Mouse (Mus musculus) lung, embryonic 14.5 days (tissue): ENCODE data around the gene Fgd3. TPM values are rescaled to one million over a fixed set of nuclear protein-coding genes. Genes with fewer than 3 reads are reported as not detected.
A peak's percentile ranks its signal among the peaks of the same experiment; 100 is the strongest.

Source experiments
- ATAC-seq: fragments of 200-750 bp; cut with Nextera tagmentation; 2 replicates; pipeline ENCODE4 v1.8.0; 2017; ENCODE audit warnings: mild to moderate bottlenecking, moderate TSS enrichment, moderate library complexity; ENCODE audit not compliant: insufficient read depth
- DNase-seq: peaks from one replicate; pipeline ENCODE4 v3.0.0-alpha.2; 2015
- H3K27ac ChIP-seq: fragments of 300-500 bp; sonication (generic); 2 replicates; pipeline ENCODE4 v1.5.1; 2014; ENCODE audit warnings: low read depth, mild to moderate bottlenecking, moderate library complexity
- H3K27me3 ChIP-seq: fragments of 300-500 bp; sonication (generic); 2 replicates; pipeline ENCODE4 v1.6.1; 2014; ENCODE audit warnings: low read length, control low read depth; ENCODE audit not compliant: insufficient read depth
- H3K36me3 ChIP-seq: fragments of 300-500 bp; sonication (generic); 2 replicates; pipeline ENCODE4 v1.6.1; 2014; ENCODE audit warnings: control low read depth; ENCODE audit not compliant: insufficient read depth
- H3K4me1 ChIP-seq: fragments of 300-500 bp; sonication (generic); 2 replicates; pipeline ENCODE4 v1.6.1; 2014; ENCODE audit warnings: antibody characterized with exemption, control low read depth; ENCODE audit not compliant: insufficient read depth
- H3K4me2 ChIP-seq: fragments of 300-500 bp; sonication (generic); 2 replicates; pipeline ENCODE4 v1.6.1; 2014; ENCODE audit warnings: mild to moderate bottlenecking
- H3K4me3 ChIP-seq: fragments of 300-500 bp; sonication (generic); 2 replicates; pipeline ENCODE4 v1.5.1; 2014; ENCODE audit warnings: low read depth, low read length
- H3K9ac ChIP-seq: fragments of 300-500 bp; sonication (generic); 2 replicates; pipeline ENCODE4 v1.6.1; 2014
- H3K9me3 ChIP-seq: fragments of 300-500 bp; sonication (generic); 2 replicates; pipeline ENCODE4 v1.6.1; 2016; ENCODE audit warnings: low read depth, low read length, control low read depth
- CTCF ChIP-seq: IDR thresholded peaks from 2 replicates; pipeline ENCODE4 v1.5.1; 2016; ENCODE audit warnings: antibody characterized with exemption, low read depth
- WGBS: fragments of 180-500 bp; shearing (Covaris S2); extraction: QIAGEN DNeasy Blood & Tissue Kit; methylation state at CpG from one replicate; pipeline ENCODE4 v1.1.7; 2014; 5-methylcytosine and 5-hydroxymethylcytosine counted together
- polyA plus RNA-seq: library from polyadenylated mRNA; unstranded; fragments of >200 nt; fragmentation: Nextera tagmentation; extraction: Ambion mirVana; gene quantifications from 2 replicates; pipeline ENCODE4 v1.2.1, GENCODE M21; 2014

The Fgd3 gene
- polyA plus RNA-seq, 1 experiment from 2014 or later, result 0.42 TPM

- DNase-seq, result no peak
- no peaks in the 10 kb centered on the region for H3K27me3 ChIP-seq
- ATAC-seq, result no peak
- H3K4me1 ChIP-seq, result no peaks in the 10 kb centered on the region
- H3K4me3 ChIP-seq, result no peak overlapping the region
- no peak overlapping the region for H3K27ac ChIP-seq
- no peak overlapping the region for H3K4me2 ChIP-seq
- H3K9me3 ChIP-seq, result no peaks in the 10 kb centered on the region
- H3K9ac ChIP-seq, result no peak overlapping the region
- TF ChIP-seq CTCF, result no peak
- no peaks in the 10 kb centered on the region for H3K36me3 ChIP-seq
- WGBS, result 89% methylated on average over 6 of the region's 6 CpGs
Observed at GRCm38 (mm10) chr13:49349836-49350505, 29.9 kb upstream of the Fgd3 start.

GRCm38 (mm10) chr13:49349335-49349734 is 29.2 kb upstream of the Fgd3 start:
- H3K4me2 ChIP-seq, result no peak overlapping the region
- no peaks in the 10 kb centered on the region for H3K9me3 ChIP-seq
- no peaks in the 10 kb centered on the region for H3K4me1 ChIP-seq
- no peak for ATAC-seq
- DNase-seq, result no peak
- no peak overlapping the region for H3K9ac ChIP-seq
- H3K36me3 ChIP-seq, result no peaks in the 10 kb centered on the region
- H3K4me3 ChIP-seq, result no peak overlapping the region
- TF ChIP-seq CTCF, result no peak
- WGBS, result 88% methylated on average over 4 of the region's 4 CpGs
- H3K27ac ChIP-seq, result no peak overlapping the region
- H3K27me3 ChIP-seq, result no peaks in the 10 kb centered on the region

- no peak overlapping the region for H3K4me2 ChIP-seq
- no peaks in the 10 kb centered on the region for H3K36me3 ChIP-seq
- no peak for DNase-seq
- no peaks in the 10 kb centered on the region for H3K27me3 ChIP-seq
- H3K9me3 ChIP-seq, result no peaks in the 10 kb centered on the region
- H3K4me3 ChIP-seq, result no peak overlapping the region
- H3K27ac ChIP-seq, result no peak overlapping the region
- WGBS, result 80% methylated on average over 2 of the region's 2 CpGs
- TF ChIP-seq CTCF, result no peak
- H3K4me1 ChIP-seq, result no peaks in the 10 kb centered on the region
- no peak overlapping the region for H3K9ac ChIP-seq
- no peak for ATAC-seq
Observed at GRCm38 (mm10) chr13:49348522-49348921, 28.4 kb upstream of the Fgd3 start.

GRCm38 (mm10) chr13:49345476-49345875 is 25.4 kb upstream of the Fgd3 start:
- H3K9ac ChIP-seq, result no peak overlapping the region
- no peak for TF ChIP-seq CTCF
- H3K9me3 ChIP-seq, result no peaks in the 10 kb centered on the region
- H3K4me2 ChIP-seq, result no peak overlapping the region
- no peaks in the 10 kb centered on the region for H3K36me3 ChIP-seq
- H3K4me1 ChIP-seq, result peaks cover 12% of the 10 kb centered on the region
- DNase-seq, result no peak
- no peaks in the 10 kb centered on the region for H3K27me3 ChIP-seq
- WGBS, result 69% methylated on average over 2 of the region's 2 CpGs
- H3K27ac ChIP-seq, result no peak overlapping the region
- H3K4me3 ChIP-seq, result no peak overlapping the region
- ATAC-seq, result no peak

- Histone ChIP-seq H3K4me3 (no peak overlapping the region), H3K4me1 (peaks cover 12% of the 10 kb centered on the region), H3K27ac (no peak overlapping the region), H3K27me3 (no peaks in the 10 kb centered on the region), H3K9ac (no peak overlapping the region), H3K9me3 (no peaks in the 10 kb centered on the region), H3K4me2 (no peak overlapping the region), H3K36me3 (no peaks in the 10 kb centered on the region)
- no peak for TF ChIP-seq CTCF
- no peak for ATAC-seq
- WGBS, result 70% methylated on average over 8 of the region's 8 CpGs
- DNase-seq, result no peak
Observed at GRCm38 (mm10) chr13:49344567-49344966, 24.5 kb upstream of the Fgd3 start.

- H3K27me3 ChIP-seq, result no peaks in the 10 kb centered on the region
- peak overlapping the region; percentile 93 for H3K4me2 ChIP-seq
- peak overlapping the region; percentile 90 for H3K9ac ChIP-seq
- H3K9me3 ChIP-seq, result no peaks in the 10 kb centered on the region
- H3K4me1 ChIP-seq, result peaks cover 12% of the 10 kb centered on the region
- TF ChIP-seq CTCF, result no peak
- H3K4me3 ChIP-seq, result peak overlapping the region; percentile 96
- DNase-seq (no peak), ATAC-seq (no peak)
- no peak overlapping the region for H3K27ac ChIP-seq
- H3K36me3 ChIP-seq, result no peaks in the 10 kb centered on the region
Observed at GRCm38 (mm10) chr13:49342723-49343100, 22.6 kb upstream of the Fgd3 start.

GRCm38 (mm10) chr13:49341831-49342722 is 22.0 kb upstream of the Fgd3 start:
- H3K36me3 ChIP-seq, result no peaks in the 10 kb centered on the region
- peak overlapping the region; percentile 60; the same call in 1 of the 2 replicates for H3K27ac ChIP-seq
- ATAC-seq (peak; percentile 25; the same call in 1 of the 2 replicates), DNase-seq (no peak)
- H3K27me3 ChIP-seq, result no peaks in the 10 kb centered on the region
- WGBS, result 7% methylated on average over 25 of the region's 25 CpGs
- H3K4me3 ChIP-seq, result peak overlapping the region; percentile 96
- peak overlapping the region; percentile 90 for H3K9ac ChIP-seq
- TF ChIP-seq CTCF, result no peak
- H3K4me2 ChIP-seq, result peak overlapping the region; percentile 93
- peaks cover 12% of the 10 kb centered on the region for H3K4me1 ChIP-seq
- H3K9me3 ChIP-seq, result no peaks in the 10 kb centered on the region
